Mouse (Mus musculus): ENCODE data around the gene Myt1.

DNA sequence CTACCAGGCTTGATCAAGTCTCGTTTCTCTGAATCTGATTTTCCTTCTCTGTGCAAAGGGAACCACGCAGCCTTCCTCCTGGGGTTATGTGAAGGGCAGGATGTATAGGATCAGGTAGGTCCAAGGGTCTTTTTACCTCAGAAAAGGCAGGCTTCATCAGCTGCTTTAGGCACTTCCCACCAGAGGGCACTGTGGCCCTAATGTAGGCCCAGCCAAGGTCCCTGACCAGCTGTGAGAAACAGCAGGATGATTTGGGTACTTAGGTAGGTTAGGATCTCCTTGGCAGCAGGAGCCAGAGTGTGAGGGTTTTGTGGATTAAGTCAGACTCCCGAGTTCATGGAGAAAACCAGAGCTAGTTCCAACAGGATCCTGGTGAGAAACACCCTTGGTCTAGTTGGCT is 40.9 kb upstream of the Myt1 start:
- TF ChIP-seq POLR2A (IDR thresholded peaks at IDR 0.05; ENCODE audit: control insufficient read depth in 1 of 2, insufficient read depth in 1 of 2, low read depth in 1 of 2, low read length in 2 of 2, poor library complexity in 1 of 2) (no peak), GATA1 (IDR thresholded peaks at IDR 0.05; ENCODE audit: low read depth, low read length) (no peak), MAX (IDR thresholded peaks at IDR 0.05; ENCODE audit: low read length) (no peak), JUND (IDR thresholded peaks at IDR 0.05; ENCODE audit: low read depth, low read length) (no peak), CHD1 (IDR thresholded peaks at IDR 0.05; ENCODE audit: low read depth, low read length) (no peak), TCF12 (IDR thresholded peaks at IDR 0.05; ENCODE audit: low read depth, low read length) (no peak), KAT2A (conservative IDR thresholded peaks at IDR 0.05; ENCODE audit: low read depth, low read length) (no peak), POLR2AphosphoS5 (IDR thresholded peaks at IDR 0.05; ENCODE audit: borderline replicate concordance, low read depth, low read length) (no peak), RCOR1 (IDR thresholded peaks at IDR 0.05; ENCODE audit: low read depth, low read length) (no peak), CTCF (IDR thresholded peaks at IDR 0.05 in 2 of 3, conservative IDR thresholded peaks at IDR 0.05 in 1 of 3; ENCODE audit: control insufficient read depth in 1 of 3, insufficient read depth in 1 of 3, low read depth in 2 of 3, low read length in 3 of 3, poor library complexity in 1 of 3, severe bottlenecking in 1 of 3) (peak; percentile 49 to 67 (median 61)), MYB (IDR thresholded peaks at IDR 0.05; ENCODE audit: low read depth, low read length) (no peak), EP300 (IDR thresholded peaks at IDR 0.05; ENCODE audit: low read depth in 1 of 2, low read length in 2 of 2) (no peak)
